Mouse (Mus musculus) heart, postnatal 4 days (tissue): Measurements from ENCODE around the gene Ptprz1. TPM values are rescaled to one million over a fixed set of nuclear protein-coding genes. Genes with fewer than 3 reads are reported as not detected.
"Not testable (repeated sequence)": the region's sequence is repeated elsewhere in the genome, so short reads cannot be mapped to it uniquely, and the experiment has no call there.

Experiments used
- DNase-seq: peaks from one replicate; pipeline ENCODE4 v3.0.0; 2021
- total RNA-seq, 2 experiments: library from RNA; stranded (reverse); gene quantifications; 2 replicates each; pipeline ENCODE4 v1.2.3; 2021

Gene Ptprz1
- total RNA-seq, 2 experiments from 2014 or later, result 2.8 to 3.4 TPM

DNA sequence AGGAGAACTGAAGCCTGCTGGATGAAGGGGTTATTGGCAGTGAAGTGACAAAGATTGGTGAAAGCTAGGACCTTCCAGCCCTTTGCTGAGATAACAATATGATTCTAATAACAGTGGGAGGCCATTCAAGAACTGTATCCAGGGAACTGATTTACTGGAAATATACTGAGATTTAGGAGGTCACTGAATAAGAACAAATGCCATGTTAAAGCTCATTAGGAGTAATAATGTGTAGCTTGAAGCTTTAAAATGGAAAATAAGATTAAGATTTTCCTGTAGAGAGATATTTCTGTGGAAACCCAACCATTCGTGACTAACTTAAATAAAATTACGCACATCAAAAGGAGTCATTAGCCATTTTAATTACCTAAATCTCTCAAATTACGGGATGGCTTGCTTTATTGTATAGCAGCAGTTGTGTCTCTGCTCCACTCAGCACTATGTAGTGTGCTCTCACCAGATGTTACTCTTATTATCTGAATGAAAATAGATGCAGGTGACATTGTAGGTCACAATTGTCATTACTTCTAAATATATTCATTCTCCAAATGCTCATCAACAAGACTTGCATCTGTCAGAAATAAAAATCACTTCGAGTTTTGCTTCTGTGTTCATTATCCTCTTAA, 139.8 kb downstream of the Ptprz1 start:
- no peak for DNase-seq

DNA sequence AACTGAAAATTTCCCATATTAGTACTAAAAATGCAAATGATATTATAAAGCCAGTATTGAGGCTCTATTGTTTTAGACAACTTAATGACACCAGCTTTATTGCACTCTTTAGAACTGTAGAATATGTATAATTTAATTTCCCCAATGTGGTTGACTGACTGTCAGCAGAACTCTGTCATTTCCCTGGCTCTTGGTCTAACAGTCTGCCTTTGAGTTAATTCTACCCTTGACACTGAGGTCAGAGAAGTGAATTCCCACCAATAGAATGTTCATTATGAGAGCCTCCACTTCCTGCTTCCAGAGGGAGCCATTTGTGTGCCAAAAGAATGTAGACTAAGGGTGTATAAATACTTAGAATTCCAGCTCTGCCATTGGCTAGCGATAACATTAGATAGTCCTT, 152.9 kb downstream of the Ptprz1 start:
- DNase-seq, result no peak

DNA sequence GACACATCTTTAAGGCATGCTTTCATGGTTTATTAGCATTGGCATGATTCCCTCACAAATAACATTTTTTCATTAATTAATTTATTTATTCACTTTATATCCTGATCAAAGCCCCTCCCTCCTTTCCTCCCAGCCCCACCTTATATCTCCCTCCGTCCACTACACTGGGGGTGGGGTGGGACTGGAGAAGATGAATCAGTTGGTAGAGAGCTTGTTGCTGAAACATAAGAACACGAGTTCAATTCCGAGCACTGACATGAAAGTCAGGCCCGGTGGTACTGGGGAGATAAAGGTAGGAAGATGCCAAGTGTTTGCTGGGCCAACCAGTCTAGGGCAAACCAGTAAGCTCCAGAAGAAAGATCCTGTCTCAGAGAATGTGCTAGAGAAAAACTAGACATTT, 173.5 kb downstream of the Ptprz1 start:
- DNase-seq, result no peak

DNA sequence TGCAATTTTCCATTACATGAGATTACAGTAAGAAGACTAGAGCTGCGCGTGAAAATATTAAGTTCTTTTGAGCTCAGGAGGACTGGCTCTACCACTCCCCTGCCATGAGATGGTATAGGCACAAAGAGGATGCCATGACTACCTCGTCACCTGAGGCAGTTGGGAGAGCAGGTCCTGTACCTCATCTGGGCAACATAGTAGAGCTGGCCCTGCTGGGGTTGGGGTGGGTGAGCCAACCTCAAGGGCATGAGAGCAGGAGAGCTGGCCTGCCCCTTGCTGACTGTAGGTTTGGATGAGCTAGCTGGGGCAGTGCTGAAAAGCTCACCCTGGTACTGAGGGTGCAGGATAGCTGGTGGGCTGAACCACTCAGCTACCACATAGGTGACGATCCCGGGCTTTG, 180.4 kb downstream of the Ptprz1 start:
- no peak for DNase-seq

DNA sequence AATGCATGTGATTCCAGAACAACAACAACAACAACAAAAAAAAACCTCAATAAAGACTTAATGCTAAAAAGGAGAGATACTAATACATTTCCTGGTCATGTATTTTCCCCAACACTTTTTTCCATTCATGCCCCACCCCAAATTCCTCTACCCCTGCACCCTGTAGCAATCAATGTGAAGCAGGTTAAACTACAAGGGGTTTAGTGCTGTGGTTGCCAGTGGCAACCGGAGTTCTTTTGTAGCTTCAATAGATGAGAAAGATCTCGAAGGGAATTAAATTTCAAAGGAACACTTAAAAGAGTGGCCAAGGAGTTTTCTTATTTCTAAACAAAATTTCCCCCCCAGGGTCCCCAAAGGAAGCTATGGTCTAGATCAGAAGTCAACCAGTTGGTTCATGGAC, 200.8 kb downstream of the Ptprz1 start:
- DNase-seq, result no peak

DNA sequence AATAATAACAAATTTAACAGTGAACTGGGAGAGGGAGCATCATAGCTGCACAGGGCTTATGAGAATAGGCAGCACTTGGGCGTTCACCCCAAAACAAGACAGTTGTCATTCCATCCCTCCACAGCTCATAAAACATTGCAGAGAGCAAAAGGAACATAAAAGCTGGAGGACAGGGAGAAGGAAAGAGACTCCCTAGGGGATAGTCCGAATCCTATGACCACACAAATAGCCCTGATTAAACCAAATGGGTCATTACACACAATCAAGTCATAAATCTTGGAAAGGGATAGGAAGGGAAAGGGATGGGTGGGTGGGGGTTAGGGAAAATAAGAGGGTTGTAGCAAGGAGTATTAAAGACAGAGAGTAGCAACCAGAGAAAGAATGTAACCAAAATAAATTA, 203.0 kb downstream of the Ptprz1 start:
- DNase-seq, result no peak

DNA sequence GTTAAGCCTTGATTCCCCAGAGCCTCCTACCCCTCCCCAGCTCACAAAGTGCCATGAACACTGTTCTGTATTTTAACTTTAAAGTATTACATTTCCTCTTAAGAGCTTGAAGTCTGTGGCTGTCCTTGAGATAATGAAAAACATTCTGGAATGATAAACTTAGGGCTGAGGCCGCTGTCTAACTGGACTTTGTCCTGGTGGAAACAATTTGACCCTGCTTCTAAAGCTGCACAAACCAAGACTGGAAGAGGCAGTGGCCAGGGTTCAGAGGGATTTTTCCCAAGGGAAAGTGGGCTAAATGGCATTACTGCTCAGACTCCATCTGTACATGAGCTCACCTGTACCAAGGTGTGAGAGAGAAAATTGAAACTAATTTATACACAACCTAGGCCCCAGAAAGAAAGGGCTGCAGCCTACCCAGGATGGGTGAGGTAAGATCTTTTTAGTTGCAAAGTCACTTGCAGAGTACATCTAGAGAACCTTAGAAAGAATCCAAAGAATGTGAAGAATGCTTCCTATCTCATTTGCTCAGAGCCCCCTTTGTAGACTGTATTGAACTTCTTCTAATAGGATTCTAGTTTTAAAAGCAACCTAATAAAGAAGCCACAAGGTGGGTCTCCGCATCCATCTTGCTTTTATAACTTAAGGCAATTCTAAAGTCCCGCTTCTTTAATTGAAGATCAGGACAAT, 204.8 kb downstream of the Ptprz1 start:
- DNase-seq, result no peak

DNA sequence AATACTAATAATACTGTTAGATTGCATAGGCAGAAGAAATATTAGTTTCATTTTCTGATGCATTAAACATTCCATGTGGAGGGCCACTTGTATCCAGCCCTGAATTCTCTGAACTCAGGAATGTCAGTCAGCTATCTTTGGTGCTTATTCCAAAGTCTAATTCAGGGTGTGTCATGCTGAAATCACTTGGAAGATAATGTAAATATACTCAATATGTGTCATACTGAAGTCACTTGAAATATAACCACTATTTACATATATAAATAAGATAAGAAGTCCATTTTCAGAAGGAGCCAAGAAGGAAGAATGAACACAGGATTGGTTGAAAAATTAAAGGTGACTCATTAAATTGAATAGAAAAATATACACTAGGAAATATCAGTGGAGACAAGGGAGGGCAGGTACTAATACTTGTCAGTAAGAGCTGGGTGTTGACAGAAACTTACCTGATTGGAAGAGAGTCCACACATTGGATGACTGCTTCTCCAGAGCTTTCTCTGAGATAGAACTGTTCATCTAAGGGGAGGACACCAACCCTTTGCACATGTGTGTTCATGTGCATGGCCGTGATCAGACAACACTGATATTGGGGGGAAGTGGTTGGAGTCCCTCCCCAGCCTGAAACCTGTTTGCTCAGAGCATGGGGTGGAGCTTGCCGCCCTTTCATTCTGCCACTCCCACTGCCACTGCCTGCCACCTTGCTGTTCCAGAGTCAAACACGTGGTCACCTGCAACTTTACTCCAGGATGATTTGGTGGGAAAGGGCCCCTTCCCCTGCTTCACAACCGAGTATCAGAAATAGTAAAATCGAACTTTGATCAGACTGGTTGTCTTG, 209.5 kb downstream of the Ptprz1 start:
- no peak for DNase-seq

DNA sequence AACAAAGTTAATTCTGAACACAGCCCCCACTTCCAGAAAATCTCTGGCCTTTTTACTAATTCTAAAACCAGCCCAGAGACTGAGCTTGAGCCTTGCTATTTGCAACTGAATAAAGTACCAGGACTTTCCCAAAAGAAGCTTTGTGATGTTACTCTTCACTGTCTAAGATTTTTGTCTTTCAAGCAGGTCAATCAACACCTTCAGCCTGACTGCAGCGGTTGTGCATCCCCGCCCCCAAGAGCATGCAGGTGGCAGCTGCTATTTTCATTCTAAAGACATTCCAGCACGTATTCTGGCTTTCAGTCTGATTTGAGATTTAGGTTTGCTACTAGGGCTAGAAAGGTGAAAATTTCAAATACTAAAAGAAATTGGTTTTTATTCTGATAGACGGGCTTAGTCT, 214.0 kb downstream of the Ptprz1 start:
- DNase-seq, result not testable (repeated sequence)

DNA sequence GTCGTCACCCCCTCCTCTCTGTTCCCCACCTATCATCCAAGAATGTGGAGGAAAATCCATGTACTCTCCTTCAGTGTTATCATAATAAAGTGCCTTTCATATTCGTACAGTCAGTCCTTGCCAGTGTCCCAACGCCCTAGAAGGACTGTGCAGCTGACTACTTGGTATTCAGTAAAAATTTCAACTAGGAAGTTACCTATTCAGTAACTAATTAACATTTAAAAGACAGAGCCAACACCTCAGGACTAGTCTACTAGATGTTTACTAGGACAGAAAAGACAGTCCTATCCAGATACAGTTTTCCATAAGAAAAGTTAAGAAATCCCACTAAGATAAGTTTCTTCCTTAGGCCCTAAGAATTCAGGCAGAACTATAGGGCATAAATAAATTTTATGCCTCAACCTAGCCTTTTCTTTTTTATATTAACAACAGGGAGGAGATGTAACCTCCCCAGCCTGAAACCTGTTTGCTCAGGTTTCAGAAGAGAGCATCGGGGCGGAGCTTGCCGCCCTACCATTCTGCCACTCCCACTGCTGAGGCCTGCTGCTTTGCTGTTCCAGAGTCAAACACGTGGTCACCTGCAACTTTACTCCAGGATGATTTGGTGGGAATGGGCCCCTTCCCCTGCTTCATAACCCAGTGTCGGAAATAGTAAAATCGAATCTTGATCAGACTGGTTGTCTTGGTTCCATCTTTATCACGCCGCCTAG, 215.2 kb downstream of the Ptprz1 start:
- DNase-seq, result not testable (repeated sequence)
